Mouse (Mus musculus) left cerebral cortex, postnatal 10 days (tissue): ENCODE measurements around the gene Prox2. TPM values are rescaled to one million over a fixed set of nuclear protein-coding genes. Genes with fewer than 3 reads are reported as not detected.

Experiments used
- DNase-seq, 2 experiments: peaks; one replicate each; pipeline ENCODE4 v3.0.0; 2021 to 2022; ENCODE audit warnings: low spot score in 2 of 2, mixed read lengths in 1 of 2; ENCODE audit errors: extremely low spot score in 1 of 2
- intact Hi-C: fragments of 180-260 bp; cut with DNase I; formaldehyde crosslinking; loops from one replicate; pipeline ENCODE4 v1.15.1; 2025
- total RNA-seq, 2 experiments: library from RNA; stranded (reverse); gene quantifications; 2 replicates each; pipeline ENCODE4 v1.2.3; 2021

Gene Prox2
- total RNA-seq, 2 experiments from 2014 or later, result 0.51 to 1.0 TPM

DNA sequence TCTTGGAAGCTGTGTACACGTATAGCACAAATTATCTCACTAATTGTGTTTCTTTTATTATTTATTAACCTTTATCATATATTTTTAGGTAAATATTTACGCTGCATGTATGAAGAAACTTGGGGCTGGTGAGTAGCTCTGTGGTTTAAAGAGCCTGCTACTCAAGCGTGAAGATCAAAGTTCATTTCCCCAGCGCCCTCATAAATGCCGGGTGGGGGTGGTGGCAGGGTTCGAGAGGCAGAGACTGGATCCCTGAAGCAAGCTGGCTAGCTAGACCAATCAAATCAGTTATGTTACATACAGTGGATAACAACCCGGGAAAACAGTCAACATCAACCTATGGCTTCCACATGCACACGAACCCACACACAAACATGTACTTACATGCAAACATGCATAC, 7.5 kb downstream of the Prox2 start:
- intact Hi-C loops, result no loop called here
- no peak for DNase-seq

GRCm38 (mm10) chr12:85101521-85102106, 8.9 kb downstream of the Prox2 start:
- intact Hi-C loops, result no loop called here
- no peak for DNase-seq

- intact Hi-C loops, result no loop called here
- DNase-seq, result no peak
These were observed 9.6 kb downstream of the Prox2 start for GRCm38 (mm10) chr12:85101001-85101400.

DNA sequence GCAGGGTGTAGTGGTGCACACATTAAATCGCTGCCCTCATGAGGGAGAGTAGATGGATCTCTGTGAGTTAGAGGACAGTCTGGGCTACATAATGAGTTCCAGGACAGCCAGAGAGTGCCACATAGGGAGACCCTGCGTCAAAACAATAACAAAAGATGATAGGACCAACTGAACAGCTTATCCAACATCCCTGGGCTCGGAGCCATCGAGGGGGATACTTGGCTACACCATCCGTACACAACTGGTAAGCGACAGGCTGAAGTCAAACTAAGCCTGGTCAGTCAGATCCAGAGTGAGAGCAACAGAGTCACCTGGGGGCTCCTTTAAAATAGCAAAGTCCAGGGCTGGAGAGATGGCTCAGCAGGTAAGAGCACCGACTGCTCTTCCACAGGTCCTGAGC, 14.7 kb downstream of the Prox2 start:
- intact Hi-C loops, result no loop called here
- no peak for DNase-seq

- intact Hi-C loops, result no loop called here
- no peak for DNase-seq
These were observed 15.4 kb downstream of the Prox2 start for GRCm38 (mm10) chr12:85095146-85095545.

- intact Hi-C loops, result no loop called here
- DNase-seq, result peak in 1 of 2 experiments; percentile 32
These were observed 15.9 kb downstream of the Prox2 start for GRCm38 (mm10) chr12:85094706-85095105.

DNA sequence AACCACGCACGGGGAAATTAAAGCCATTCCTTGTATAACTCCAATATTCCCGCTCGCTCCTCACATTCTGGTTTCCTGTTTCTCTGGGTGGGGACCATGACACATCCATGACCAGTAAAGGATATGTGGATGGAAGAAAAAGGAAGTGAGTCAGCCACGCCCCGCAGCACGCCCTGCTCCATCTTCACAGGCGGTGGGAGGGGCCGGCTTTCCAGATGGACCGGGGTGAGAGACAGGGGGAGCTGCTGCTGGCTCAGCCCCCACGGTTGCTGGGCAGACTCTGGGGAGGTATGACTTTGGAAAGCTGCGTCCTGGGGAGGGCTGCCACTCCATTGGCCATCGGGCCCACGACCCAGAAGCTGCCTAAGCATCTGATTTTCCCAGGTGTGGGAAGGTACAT, 16.5 kb downstream of the Prox2 start:
- intact Hi-C loops, result no loop called here
- DNase-seq, result peak in 1 of 2 experiments; percentile 87

DNA sequence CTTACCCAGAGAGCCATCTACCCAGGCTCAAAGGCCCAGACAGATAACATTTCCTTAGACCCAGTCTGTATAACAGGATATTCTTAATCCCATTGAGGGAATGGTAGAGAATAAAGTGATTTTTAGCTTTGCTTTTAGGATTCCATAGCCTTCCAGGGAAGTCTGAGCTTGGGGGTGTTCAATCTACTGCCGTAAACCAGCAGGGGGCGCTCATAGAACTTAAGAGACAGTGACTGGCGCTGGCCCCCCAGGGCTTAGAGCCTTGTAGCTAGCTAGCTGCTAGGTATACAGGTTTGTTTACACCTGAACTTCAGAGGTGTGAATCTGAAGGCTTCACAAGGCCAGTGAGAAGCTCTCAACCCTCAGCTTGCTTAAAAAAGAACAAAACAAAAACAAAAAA, 18.3 kb downstream of the Prox2 start:
- intact Hi-C loops, result no loop called here
- DNase-seq, result peak in 1 of 2 experiments; percentile 80

- DNase-seq, result no peak
- intact Hi-C loops, result no loop called here
These were observed 19.4 kb downstream of the Prox2 start for GRCm38 (mm10) chr12:85091190-85091589.

DNA sequence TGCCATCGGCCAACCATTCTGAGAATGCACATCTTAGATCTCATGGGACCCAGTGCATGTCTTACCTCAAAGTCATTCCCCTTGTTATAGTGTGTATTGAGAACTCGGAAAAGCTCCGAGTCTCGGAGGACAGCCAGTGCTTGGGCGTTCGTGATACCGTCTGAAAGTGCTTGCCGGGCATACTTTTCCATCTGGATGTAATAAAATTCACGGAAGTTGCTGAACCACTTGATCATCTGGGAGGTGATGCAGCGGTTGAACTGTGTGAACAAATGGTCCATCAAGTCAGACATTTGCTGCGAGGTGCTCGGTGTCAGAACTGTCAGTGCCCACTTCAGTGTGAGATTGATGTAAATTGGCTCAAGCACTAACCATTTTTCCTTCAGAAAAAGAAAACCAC, 22.7 kb downstream of the Prox2 start:
- intact Hi-C loops, result no loop called here
- DNase-seq, result no peak

- intact Hi-C loops, result no loop called here
- no peak for DNase-seq
These were observed 25.6 kb downstream of the Prox2 start for GRCm38 (mm10) chr12:85084941-85085340.

- DNase-seq, result no peak
- intact Hi-C loops, result no loop called here
These were observed 26.3 kb downstream of the Prox2 start for GRCm38 (mm10) chr12:85084257-85084656.

DNA sequence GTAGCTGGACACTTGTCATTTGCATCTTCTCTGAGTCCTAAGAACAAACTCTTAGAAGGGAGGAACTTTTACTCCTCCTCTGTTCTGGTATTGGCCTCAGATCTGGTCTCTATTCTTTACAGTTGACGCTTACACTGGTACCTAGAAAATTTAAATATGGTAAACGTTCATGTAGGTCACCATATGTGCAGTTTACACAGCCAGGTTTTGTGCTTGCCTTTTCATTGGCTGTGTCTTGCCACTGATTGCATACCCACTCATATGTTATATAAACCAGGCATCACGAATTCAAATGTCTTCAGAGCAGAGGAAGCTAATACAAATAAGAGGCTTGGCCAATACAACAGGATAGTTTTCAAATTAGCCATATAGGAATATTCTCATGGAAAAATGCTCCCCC, 33.5 kb downstream of the Prox2 start:
- no peak for DNase-seq
- intact Hi-C loops, result no loop called here

- intact Hi-C loops, result no loop called here
These were observed 39.5 kb downstream of the Prox2 start for GRCm38 (mm10) chr12:85071043-85071442.

DNA sequence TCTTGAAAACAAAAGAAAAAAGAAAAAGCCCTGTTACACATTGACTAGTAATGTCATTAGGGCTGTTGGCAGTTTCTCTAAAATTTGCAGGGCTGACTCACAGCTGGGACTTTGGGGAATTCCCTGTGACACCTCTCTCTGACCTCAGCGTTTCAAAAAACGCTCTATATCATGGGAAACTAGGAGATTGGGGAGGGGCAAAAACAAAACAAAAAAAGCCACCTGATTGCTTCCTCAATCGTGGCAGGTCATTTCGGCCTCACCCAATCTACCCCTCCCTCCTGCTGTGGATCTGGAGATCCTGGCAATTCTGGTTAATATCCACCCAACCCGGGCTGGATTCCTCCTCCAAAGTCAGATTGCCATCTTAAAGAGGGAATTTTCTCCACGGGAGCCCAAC, 59.3 kb downstream of the Prox2 start:
- intact Hi-C loops, result no loop called here
- no peak for DNase-seq

More at GRCm38 (mm10) chr12:85071043-85071442, 39.5 kb downstream of the Prox2 start:
- no peak for DNase-seq

Other genes starting within 250 kb of the Prox2 start
- 1 to 10 TPM; 1.4 to 2.0 TPM for gene Ltbp2, start 234.2 kb downstream of the Prox2 start, total RNA-seq
- 10 to 100 TPM; 33.3 to 34.0 TPM for gene Fcf1, start 139.9 kb downstream of the Prox2 start, total RNA-seq
- gene Arel1, start 139.9 kb downstream of the Prox2 start, total RNA-seq, result 100 to 1,000 TPM; 104 to 112 TPM
- 100 to 1,000 TPM; 115 to 124 TPM for gene Ylpm1, start 114.4 kb downstream of the Prox2 start, total RNA-seq
- gene Dlst, start 74 bp upstream of the Prox2 start, total RNA-seq, result 100 to 1,000 TPM; 171 to 180 TPM
- 10 to 100 TPM; 38.8 to 39.5 TPM for gene Rps6kl1, start 40.5 kb upstream of the Prox2 start, total RNA-seq
- 1 to 10 TPM; 3.9 to 4.8 TPM for gene Pgf, start 67.0 kb upstream of the Prox2 start, total RNA-seq
- 10 to 100 TPM; 60.8 to 61.7 TPM for gene Eif2b2, start 108.7 kb upstream of the Prox2 start, total RNA-seq
- 10 to 100 TPM; 12.6 to 13.1 TPM for gene Mlh3, start 159.8 kb upstream of the Prox2 start, total RNA-seq
- gene Acyp1, start 177.7 kb upstream of the Prox2 start, total RNA-seq, result 10 to 100 TPM; 19.2 to 23.1 TPM
- gene Zc2hc1c, start 177.8 kb upstream of the Prox2 start, total RNA-seq, result 1 to 10 TPM in 1 of 2 experiments, under 1 TPM in 1; 0.86 to 1.1 TPM
- gene Nek9, start 228.6 kb upstream of the Prox2 start, total RNA-seq, result 10 to 100 TPM; 24.5 to 26.3 TPM